Mouse (Mus musculus) CH12.LX (cell line): ENCODE data around the gene Dapk1. TPM values are rescaled to one million over a fixed set of nuclear protein-coding genes. Genes with fewer than 3 reads are reported as not detected.

ENCODE experiments used
- DNase-seq: peaks from one replicate; pipeline ENCODE4 v3.0.0-alpha.2; 2013; ENCODE audit errors: extremely low read depth
- H3K27ac ChIP-seq: 2 replicates; pipeline ENCODE4 v1.5.1; 2012; ENCODE audit warnings: low read depth, mild to moderate bottlenecking, control low read depth, moderate library complexity; ENCODE audit not compliant: insufficient read depth
- H3K27me3 ChIP-seq: replicated peaks from 2 replicates; pipeline ENCODE3; 2012; ENCODE audit warnings: inconsistent platforms
- H3K36me3 ChIP-seq, 2 experiments: replicated peaks in 1 of 2; 2 replicates each; pipeline versions ENCODE3 to v1.6.1; 2012; ENCODE audit warnings: inconsistent platforms in 1 of 2, low read length in 1 of 2, mild to moderate bottlenecking in 1 of 2, mixed read lengths in 1 of 2, moderate library complexity in 1 of 2; ENCODE audit not compliant: control insufficient read depth in 1 of 2, insufficient read depth in 1 of 2
- H3K4me1 ChIP-seq, 2 experiments: 2 replicates each; pipeline ENCODE4 v1.6.1; 2012; ENCODE audit warnings: inconsistent platforms in 1 of 2, moderate library complexity in 1 of 2; ENCODE audit not compliant: insufficient read depth in 2 of 2, control insufficient read depth in 1 of 2
- H3K4me2 ChIP-seq: 2 replicates; pipeline ENCODE4 v1.6.1; 2012; ENCODE audit warnings: low read depth, mild to moderate bottlenecking, control low read depth; ENCODE audit not compliant: poor library complexity, insufficient read depth, severe bottlenecking
- H3K4me3 ChIP-seq, 3 experiments: fragments of 150-350 bp in 1 of 3; sonication (generic) in 1 of 3; replicated peaks in 1 of 3; 2 replicates each; pipeline versions ENCODE3 to v1.5.1; 2011 to 2012; ENCODE audit warnings: low read depth in 2 of 3, low read length in 2 of 3, mild to moderate bottlenecking in 2 of 3, moderate library complexity in 2 of 3, control low read depth in 1 of 3, improper control_type of control experiment in 1 of 3, inconsistent platforms in 1 of 3, mixed read lengths in 1 of 3; ENCODE audit not compliant: poor library complexity in 1 of 3
- H3K79me2 ChIP-seq: replicated peaks from 2 replicates; pipeline ENCODE4 v1.6.1; 2012; ENCODE audit warnings: mild to moderate bottlenecking, moderate library complexity; ENCODE audit not compliant: control insufficient read depth, poor library complexity, insufficient read depth, severe bottlenecking; ENCODE audit errors: extremely low read depth
- H3K9ac ChIP-seq: 2 replicates; pipeline ENCODE4 v1.6.1; 2012; ENCODE audit warnings: low read depth, mild to moderate bottlenecking, control low read depth, moderate library complexity; ENCODE audit not compliant: insufficient read depth
- H3K9me3 ChIP-seq: replicated peaks from 2 replicates; pipeline ENCODE3; 2012; ENCODE audit warnings: low read length, inconsistent platforms, mixed read lengths
- CHD1 ChIP-seq: IDR thresholded peaks from 2 replicates; pipeline ENCODE4 v1.6.1; 2012; ENCODE audit warnings: low read depth, low read length, improper control_type of control experiment, inconsistent platforms
- CHD2 ChIP-seq: IDR thresholded peaks from 2 replicates; pipeline ENCODE4 v1.6.1; 2011; ENCODE audit warnings: low read length, improper control_type of control experiment
- CTCF ChIP-seq, 2 experiments: IDR thresholded peaks in 1 of 2; conservative IDR thresholded peaks in 1 of 2; 2 replicates each; pipeline ENCODE4 v1.5.1; 2011 to 2012; ENCODE audit warnings: low read depth in 2 of 2, low read length in 2 of 2, improper control_type of control experiment in 1 of 2, inconsistent platforms in 1 of 2, mild to moderate bottlenecking in 1 of 2, moderate library complexity in 1 of 2
- EP300 ChIP-seq: IDR thresholded peaks from 2 replicates; pipeline ENCODE4 v1.6.1; 2011; ENCODE audit warnings: low read length, improper control_type of control experiment
- ETS1 ChIP-seq: conservative IDR thresholded peaks from 2 replicates; pipeline ENCODE4 v1.6.1; 2012; ENCODE audit warnings: low read depth, mild to moderate bottlenecking, inconsistent platforms, low read length, improper control_type of control experiment, moderate library complexity
- HCFC1 ChIP-seq: IDR thresholded peaks from 2 replicates; pipeline ENCODE4 v1.6.1; 2012; ENCODE audit warnings: low read depth, mild to moderate bottlenecking, inconsistent platforms, low read length, improper control_type of control experiment
- IRF4 ChIP-seq: IDR thresholded peaks from 2 replicates; pipeline ENCODE4 v1.6.1; 2014; ENCODE audit warnings: low read depth, mild to moderate bottlenecking, inconsistent platforms, low read length, improper control_type of control experiment
- JUN ChIP-seq: IDR thresholded peaks from 2 replicates; pipeline ENCODE4 v1.6.1; 2011; ENCODE audit warnings: low read depth, mild to moderate bottlenecking, low read length, improper control_type of control experiment, moderate library complexity; ENCODE audit not compliant: insufficient read depth
- JUND ChIP-seq: conservative IDR thresholded peaks from 2 replicates; pipeline ENCODE4 v1.6.1; 2011; ENCODE audit warnings: low read depth, low read length, improper control_type of control experiment
- KAT2A ChIP-seq: IDR thresholded peaks from 2 replicates; pipeline ENCODE4 v1.6.1; 2012; ENCODE audit warnings: low read length, improper control_type of control experiment, inconsistent platforms; ENCODE audit not compliant: insufficient replicate concordance
- MAFK ChIP-seq: IDR thresholded peaks from 2 replicates; pipeline ENCODE4 v1.6.1; 2011; ENCODE audit warnings: low read length, improper control_type of control experiment; ENCODE audit not compliant: insufficient replicate concordance
- MAX ChIP-seq: IDR thresholded peaks from 2 replicates; pipeline ENCODE4 v1.6.1; 2011; ENCODE audit warnings: low read length, improper control_type of control experiment
- MAZ ChIP-seq: IDR thresholded peaks from 2 replicates; pipeline ENCODE4 v1.6.1; 2012; ENCODE audit warnings: low read depth, mild to moderate bottlenecking, inconsistent platforms, low read length, improper control_type of control experiment, moderate library complexity
- MEF2A ChIP-seq: IDR thresholded peaks from 2 replicates; pipeline ENCODE4 v1.6.1; 2014; ENCODE audit warnings: low read depth, mild to moderate bottlenecking, inconsistent platforms, low read length, improper control_type of control experiment, borderline replicate concordance
- MXI1 ChIP-seq: IDR thresholded peaks from 2 replicates; pipeline ENCODE4 v1.6.1; 2011; ENCODE audit warnings: mild to moderate bottlenecking, low read depth, low read length, improper control_type of control experiment
- NRF1 ChIP-seq: IDR thresholded peaks from 2 replicates; pipeline ENCODE4 v1.6.1; 2014; ENCODE audit warnings: low read depth, mild to moderate bottlenecking, inconsistent platforms, low read length, improper control_type of control experiment, moderate library complexity
- PAX5 ChIP-seq: IDR thresholded peaks from 2 replicates; pipeline ENCODE4 v1.6.1; 2012; ENCODE audit warnings: low read length, inconsistent platforms, mixed read lengths
- POLR2AphosphoS2 ChIP-seq: IDR thresholded peaks from 2 replicates; pipeline ENCODE4 v1.6.1; 2011; ENCODE audit warnings: low read depth, low read length, improper control_type of control experiment
- RCOR1 ChIP-seq: conservative IDR thresholded peaks from 2 replicates; pipeline ENCODE4 v1.6.1; 2012; ENCODE audit warnings: low read depth, mild to moderate bottlenecking, inconsistent platforms, low read length, improper control_type of control experiment
- SIN3A ChIP-seq: IDR thresholded peaks from 2 replicates; pipeline ENCODE4 v1.6.1; 2012; ENCODE audit warnings: low read length, improper control_type of control experiment, inconsistent platforms
- SMC3 ChIP-seq: IDR thresholded peaks from 2 replicates; pipeline ENCODE4 v1.6.1; 2011; ENCODE audit warnings: low read depth, low read length, improper control_type of control experiment
- TBP ChIP-seq: conservative IDR thresholded peaks from 2 replicates; pipeline ENCODE4 v1.6.1; 2011; ENCODE audit warnings: low read depth, low read length, improper control_type of control experiment
- TCF12 ChIP-seq: IDR thresholded peaks from 2 replicates; pipeline ENCODE4 v1.6.1; 2014; ENCODE audit warnings: low read depth, mild to moderate bottlenecking, inconsistent platforms, low read length, improper control_type of control experiment
- UBTF ChIP-seq: IDR thresholded peaks from 2 replicates; pipeline ENCODE4 v1.6.1; 2012; ENCODE audit warnings: low read depth, mild to moderate bottlenecking, inconsistent platforms, low read length, improper control_type of control experiment, moderate library complexity
- USF1 ChIP-seq: IDR thresholded peaks from 2 replicates; pipeline ENCODE4 v1.6.1; 2014; ENCODE audit warnings: low read depth, mild to moderate bottlenecking, inconsistent platforms, low read length, improper control_type of control experiment
- USF2 ChIP-seq: conservative IDR thresholded peaks from 2 replicates; pipeline ENCODE4 v1.6.1; 2011; ENCODE audit warnings: low read depth, low read length, improper control_type of control experiment
- ZC3H11A ChIP-seq: IDR thresholded peaks from 2 replicates; pipeline ENCODE4 v1.6.1; 2012; ENCODE audit warnings: low read depth, mild to moderate bottlenecking, inconsistent platforms, low read length, improper control_type of control experiment
- ZKSCAN1 ChIP-seq: IDR thresholded peaks from 2 replicates; pipeline ENCODE4 v1.6.1; 2012; ENCODE audit warnings: low read depth, inconsistent platforms, low read length, improper control_type of control experiment, borderline replicate concordance
- dilution Hi-C: fragments of 300-500 bp; cut with MboI; formaldehyde crosslinking; loops from 2 replicates; pipeline ENCODE4 v1.14.3; 2020; ENCODE audit warnings: low sequenced_read_pairs; ENCODE audit not compliant: extremely low pct_unique_long_range_greater_than_20kb, extremely low pct_ligation_motif_present
- in situ Hi-C: fragments of 300-500 bp; cut with MboI; formaldehyde crosslinking; loops from 3 replicates; pipeline ENCODE4 v1.14.3; 2019; ENCODE audit warnings: low sequenced_read_pairs, low pct_ligation_motif_present, low pct_unique_long_range_greater_than_20kb, mixed read lengths
- polyA plus RNA-seq: library from polyadenylated mRNA; unstranded; fragments of >175 nt; gene quantifications from 2 replicates; pipeline ENCODE4 v1.2.1, GENCODE M21; 2012; ENCODE audit warnings: low read depth; ENCODE audit not compliant: insufficient read length
- total RNA-seq, 2 experiments: library from RNA; depleted of rRNA; stranded (reverse); fragments of 300-350 nt in 1 of 2; fragments of >200 nt in 1 of 2; gene quantifications; 2 replicates each; pipeline ENCODE4 v1.2.3; 2012 to 2014

Gene Dapk1
- total and polyA plus RNA-seq, 3 experiments: not detected

DNA sequence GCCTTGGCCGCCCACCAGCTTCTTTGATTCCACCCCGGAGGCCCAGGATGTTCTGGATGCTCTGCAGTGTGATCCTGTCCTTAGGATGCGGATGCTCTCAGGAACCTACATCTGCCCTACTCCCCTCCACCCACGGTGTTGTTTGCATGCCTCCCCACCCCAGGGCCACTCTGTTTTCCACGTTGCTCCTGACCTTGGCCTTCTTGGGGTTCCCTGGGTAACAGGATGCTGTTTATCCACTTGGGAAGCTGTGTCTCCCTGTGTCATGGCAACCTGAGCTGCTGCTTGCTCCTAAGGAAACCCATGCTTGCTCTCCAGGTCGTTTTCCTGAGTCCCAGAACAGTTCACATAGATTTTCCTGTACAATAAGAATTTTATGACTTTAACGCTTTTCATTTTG lies 86.1 kb downstream of the Dapk1 start:
- H3K4me1 ChIP-seq: no peaks in the 10 kb centered on the region
- H3K79me2 ChIP-seq: no peaks in the 10 kb centered on the region
- H3K9ac ChIP-seq: no peak overlapping the region
- DNase-seq: no peak
- no peak overlapping the region for H3K4me2 ChIP-seq
- in situ Hi-C loops: no loop called here
- no peak overlapping the region for H3K4me3 ChIP-seq
- dilution Hi-C loops: no loop called here
- no peaks in the 10 kb centered on the region for H3K27me3 ChIP-seq
- H3K27ac ChIP-seq: no peak overlapping the region
- H3K36me3 ChIP-seq: no peaks in the 10 kb centered on the region
- peaks cover 91% of the 10 kb centered on the region for H3K9me3 ChIP-seq
- TF ChIP-seq MAZ (no peak), RCOR1 (no peak), NRF1 (no peak), PAX5 (no peak), SIN3A (no peak), CHD1 (no peak), IRF4 (no peak)

DNA sequence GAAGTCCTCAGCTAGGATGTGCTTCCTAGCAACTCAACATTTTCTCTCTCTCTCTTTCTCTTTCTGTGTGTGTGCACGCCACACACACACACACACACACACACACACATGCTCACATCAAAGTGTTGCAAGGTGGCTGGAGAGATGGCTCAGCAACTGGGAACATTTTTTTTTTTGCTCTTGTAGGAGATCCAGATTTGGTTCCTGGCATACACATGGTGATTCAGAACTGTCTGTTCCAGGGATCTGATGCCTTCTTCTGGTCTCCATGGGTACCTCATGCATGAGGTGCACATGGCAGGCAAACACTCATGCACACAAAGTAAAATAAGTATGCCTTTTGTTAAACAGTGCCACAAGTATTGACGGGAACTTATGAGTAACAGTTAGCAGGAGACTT lies 89.2 kb downstream of the Dapk1 start:
- peaks cover 92% of the 10 kb centered on the region for H3K9me3 ChIP-seq

DNA sequence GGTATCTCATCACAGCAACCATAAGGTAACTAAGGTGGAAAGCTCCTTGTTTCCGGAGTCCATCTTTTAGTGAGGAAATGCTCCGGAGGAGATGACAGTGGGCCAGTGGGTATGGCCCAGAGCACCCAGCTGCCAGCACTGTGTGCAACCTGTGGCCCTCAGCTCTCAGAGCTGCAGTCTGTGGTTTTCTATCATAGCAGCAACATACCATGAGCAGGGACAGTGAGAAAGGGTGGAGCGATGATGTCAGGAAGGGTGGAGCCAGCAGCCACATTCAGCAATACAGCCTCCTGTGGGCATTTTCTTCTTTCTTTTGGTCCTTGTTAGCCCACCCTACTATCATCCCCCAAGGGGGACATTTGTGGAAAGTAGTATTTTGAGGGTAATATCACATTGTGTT lies 90.2 kb downstream of the Dapk1 start:
- H3K9me3 ChIP-seq: peaks cover 92% of the 10 kb centered on the region
- H3K79me2 ChIP-seq: no peaks in the 10 kb centered on the region
- no peak overlapping the region for H3K4me2 ChIP-seq
- H3K27ac ChIP-seq: no peak overlapping the region
- dilution Hi-C loops: no loop called here
- no peaks in the 10 kb centered on the region for H3K27me3 ChIP-seq
- no peak for DNase-seq
- TF ChIP-seq CHD1 (no peak), TBP (no peak), POLR2AphosphoS2 (no peak), TCF12 (no peak), MAFK (no peak), MEF2A (no peak), MXI1 (no peak), ZKSCAN1 (no peak), UBTF (no peak), CTCF (conservative IDR thresholded peaks at IDR 0.05 in 1 of 2, IDR thresholded peaks at IDR 0.05 in 1 of 2; ENCODE audit: low read depth in 2 of 2, low read length in 2 of 2) (no peak), SIN3A (no peak), ZC3H11A (no peak), MAX (no peak), USF2 (no peak)
- no peaks in the 10 kb centered on the region for H3K36me3 ChIP-seq
- H3K9ac ChIP-seq: no peak overlapping the region
- H3K4me3 ChIP-seq: no peak overlapping the region
- in situ Hi-C loops: no loop called here
- no peaks in the 10 kb centered on the region for H3K4me1 ChIP-seq

More for the DNA sequence above, 89.2 kb downstream of the Dapk1 start:
- Histone ChIP-seq H3K79me2 (no peaks in the 10 kb centered on the region), H3K9ac (no peak overlapping the region), H3K27me3 (no peaks in the 10 kb centered on the region), H3K36me3 (no peaks in the 10 kb centered on the region), H3K4me3 (no peak overlapping the region), H3K4me2 (no peak overlapping the region), H3K4me1 (no peaks in the 10 kb centered on the region), H3K27ac (no peak overlapping the region)
- no peak for TF ChIP-seq CHD1
- TF ChIP-seq KAT2A: no peak
- TF ChIP-seq MEF2A: no peak
- no peak for TF ChIP-seq MAX
- no peak for TF ChIP-seq MAZ
- TF ChIP-seq TBP: no peak
- TF ChIP-seq ZKSCAN1: no peak
- TF ChIP-seq ETS1: no peak
- TF ChIP-seq HCFC1: no peak
- no peak for TF ChIP-seq JUND
- TF ChIP-seq RCOR1: no peak
- no peak for TF ChIP-seq SIN3A
- no peak for TF ChIP-seq JUN
- no peak for TF ChIP-seq EP300
- no peak for TF ChIP-seq CHD2
- TF ChIP-seq USF1: no peak
- no peak for TF ChIP-seq SMC3
- no peak for TF ChIP-seq USF2
- TF ChIP-seq MXI1: no peak
- TF ChIP-seq MAFK: no peak
- dilution Hi-C loops: no loop called here
- in situ Hi-C loops: no loop called here
- no peak for DNase-seq
